Mouse (Mus musculus) splenic B cell, adult 2 months (primary cell): ENCODE measurements around the gene Gm17175.
"Not testable (repeated sequence)": the region's sequence is repeated elsewhere in the genome, so short reads cannot be mapped to it uniquely, and the experiment has no call there.

ENCODE experiments used
- DNase-seq: peaks from one replicate; pipeline ENCODE4 v3.0.0-alpha.2; 2011; ENCODE audit warnings: low read depth, low spot score
- H3K27me3 ChIP-seq: 2 replicates; pipeline ENCODE4 v1.6.1; 2012; ENCODE audit warnings: mild to moderate bottlenecking, low read length, moderate library complexity, mixed read lengths; ENCODE audit not compliant: control insufficient read depth, poor library complexity, insufficient read depth, severe bottlenecking
- H3K36me3 ChIP-seq: 2 replicates; pipeline ENCODE4 v1.6.1; 2012; ENCODE audit warnings: mild to moderate bottlenecking, low read length, moderate library complexity, mixed read lengths; ENCODE audit not compliant: control insufficient read depth, poor library complexity, insufficient read depth, severe bottlenecking

Gene Gm17175

GRCm38 (mm10) chr14:51573963-51574362 is at the start of gene Gm17175:
Gene Gm17175, minus strand, starts transcription at chr14:51574063.
- not testable (repeated sequence) for H3K36me3 ChIP-seq, H3K27me3 ChIP-seq, DNase-seq

GRCm38 (mm10) chr14:51611210-51611609 is 37.3 kb upstream of the Gm17175 start, which contains the start of gene Gm17078:
Gene Gm17078, minus strand, starts transcription at chr14:51611310.
- no peak for DNase-seq
- no peaks in the 10 kb centered on the region for H3K27me3 ChIP-seq
- no peaks in the 10 kb centered on the region for H3K36me3 ChIP-seq

- not testable (repeated sequence) for H3K36me3 ChIP-seq, DNase-seq, H3K27me3 ChIP-seq
These were observed 18.2 kb upstream of the Gm17175 start, which contains the start of gene Gm17174 for GRCm38 (mm10) chr14:51592039-51592438. Gene Gm17174, minus strand, starts transcription at chr14:51592139.

- Histone ChIP-seq H3K27me3 (no peaks in the 10 kb centered on the region), H3K36me3 (no peaks in the 10 kb centered on the region)
- no peak for DNase-seq
These were observed 21.4 kb downstream of the Gm17175 start, which contains the start of gene Gm5622 for GRCm38 (mm10) chr14:51552490-51552889. Gene Gm5622, plus strand, starts transcription at chr14:51552790.
